Mouse (Mus musculus) neural tube, embryonic 14.5 days (tissue): ENCODE measurements around the gene Gm21173. TPM values are rescaled to one million over a fixed set of nuclear protein-coding genes. Genes with fewer than 3 reads are reported as not detected.
"Not testable (repeated sequence)": the region's sequence is repeated elsewhere in the genome, so short reads cannot be mapped to it uniquely, and the experiment has no call there.

Source experiments
- ATAC-seq: fragments of 200-750 bp; cut with Nextera tagmentation; 2 replicates; pipeline ENCODE4 v1.8.0; 2017; ENCODE audit warnings: low read depth, mild to moderate bottlenecking, moderate TSS enrichment, moderate library complexity
- H3K27ac ChIP-seq: fragments of 300-500 bp; sonication (generic); 2 replicates; pipeline ENCODE4 v1.5.1; 2014; ENCODE audit warnings: low read depth, mild to moderate bottlenecking, control low read depth, low read length, moderate library complexity, mixed read lengths
- H3K27me3 ChIP-seq: fragments of 300-500 bp; sonication (generic); 2 replicates; pipeline ENCODE4 v1.6.1; 2014; ENCODE audit warnings: low read length; ENCODE audit not compliant: control insufficient read depth, insufficient read depth
- H3K36me3 ChIP-seq: fragments of 300-500 bp; sonication (generic); 2 replicates; pipeline ENCODE4 v1.6.1; 2014; ENCODE audit warnings: low read length, mixed read lengths; ENCODE audit not compliant: control insufficient read depth, insufficient read depth
- H3K4me1 ChIP-seq: fragments of 300-500 bp; sonication (generic); 2 replicates; pipeline ENCODE4 v1.6.1; 2014; ENCODE audit warnings: low read length; ENCODE audit not compliant: control insufficient read depth, insufficient read depth
- H3K4me2 ChIP-seq: fragments of 300-500 bp; sonication (generic); 2 replicates; pipeline ENCODE4 v1.6.1; 2014; ENCODE audit warnings: mild to moderate bottlenecking, low read depth, low read length, control low read depth
- H3K4me3 ChIP-seq: fragments of 300-500 bp; sonication (generic); 2 replicates; pipeline ENCODE4 v1.5.1; 2014; ENCODE audit warnings: low read depth, low read length, control low read depth, mixed read lengths
- H3K9ac ChIP-seq: fragments of 300-500 bp; sonication (generic); replicated peaks from 2 replicates; pipeline ENCODE4 v1.6.1; 2014; ENCODE audit warnings: low read depth, mild to moderate bottlenecking, control low read depth, low read length, mixed read lengths
- H3K9me3 ChIP-seq: fragments of 300-500 bp; sonication (generic); 2 replicates; pipeline ENCODE4 v1.6.1; 2016; ENCODE audit warnings: low read length; ENCODE audit not compliant: control insufficient read depth
- WGBS: fragments of 180-500 bp; shearing (Covaris S2); extraction: QIAGEN DNeasy Blood & Tissue Kit; methylation state at CpG from one replicate; pipeline ENCODE4 v1.1.7; 2014; 5-methylcytosine and 5-hydroxymethylcytosine counted together
- polyA plus RNA-seq: library from polyadenylated mRNA; unstranded; fragments of >200 nt; fragmentation: Nextera tagmentation; extraction: Ambion mirVana; gene quantifications from 2 replicates; pipeline ENCODE4 v1.2.1, GENCODE M21; 2014

The Gm21173 gene
- not detected in 2 replicates for polyA plus RNA-seq

DNA sequence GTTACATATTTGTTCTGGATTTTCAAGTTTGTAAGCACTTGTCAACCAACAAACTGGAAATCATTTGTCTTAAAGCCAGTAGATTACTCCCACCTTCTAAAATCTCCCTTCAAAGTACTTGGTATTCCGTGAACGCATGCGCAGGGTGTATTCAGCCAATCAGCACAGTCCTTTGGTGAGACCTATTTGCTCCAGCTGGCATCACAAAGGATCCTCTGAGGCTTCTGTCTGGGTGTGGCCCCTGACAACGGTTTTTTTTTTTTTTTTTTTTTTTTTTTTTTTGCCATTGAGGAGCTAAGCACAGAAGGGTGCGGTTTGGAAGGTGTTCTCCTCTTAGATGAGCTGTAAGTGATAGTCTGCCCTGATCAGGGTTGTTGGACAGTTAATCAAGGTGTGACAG lies at the start of gene Gm21173:
Gene Gm21173, plus strand, starts transcription at position 301 of the 400 bp plus-strand sequence.
- H3K9me3 ChIP-seq, H3K4me3 ChIP-seq, H3K9ac ChIP-seq, H3K4me1 ChIP-seq, ATAC-seq, H3K27ac ChIP-seq, H3K4me2 ChIP-seq, H3K27me3 ChIP-seq, H3K36me3 ChIP-seq: not testable (repeated sequence)
- no CpG with 5 or more reads among the region's 5 CpGs for WGBS
